Mouse (Mus musculus) stomach, embryonic 15.5 days (tissue): ENCODE measurements around the gene Tap2. TPM values are rescaled to one million over a fixed set of nuclear protein-coding genes. Genes with fewer than 3 reads are reported as not detected.
A peak's percentile ranks its signal among the peaks of the same experiment; 100 is the strongest.

Experiments
- ATAC-seq: fragments of 200-750 bp; cut with Nextera tagmentation; 2 replicates; pipeline ENCODE4 v1.8.0; 2017; ENCODE audit warnings: low read depth, moderate number of reproducible peaks, moderate TSS enrichment; ENCODE audit not compliant: insufficient read depth, low FRiP score
- H3K27ac ChIP-seq: fragments of 300-500 bp; sonication (generic); 2 replicates; pipeline ENCODE4 v1.5.1; 2015; ENCODE audit warnings: mild to moderate bottlenecking, inconsistent platforms
- H3K27me3 ChIP-seq: fragments of 300-500 bp; sonication (generic); replicated peaks from 2 replicates; pipeline ENCODE4 v1.6.1; 2015; ENCODE audit warnings: inconsistent platforms
- H3K36me3 ChIP-seq: fragments of 300-500 bp; sonication (generic); 2 replicates; pipeline ENCODE4 v1.6.1; 2015; ENCODE audit warnings: inconsistent platforms
- H3K4me1 ChIP-seq: fragments of 300-500 bp; sonication (generic); 2 replicates; pipeline ENCODE4 v1.6.1; 2015; ENCODE audit warnings: inconsistent platforms
- H3K4me2 ChIP-seq: fragments of 300-500 bp; sonication (generic); 2 replicates; pipeline ENCODE4 v1.6.1; 2015; ENCODE audit warnings: mild to moderate bottlenecking, inconsistent platforms
- H3K4me3 ChIP-seq: fragments of 300-500 bp; sonication (generic); replicated peaks from 2 replicates; pipeline ENCODE4 v1.5.1; 2015; ENCODE audit warnings: inconsistent platforms
- H3K9ac ChIP-seq: fragments of 300-500 bp; sonication (generic); 2 replicates; pipeline ENCODE4 v1.6.1; 2015; ENCODE audit warnings: inconsistent platforms
- H3K9me3 ChIP-seq: fragments of 300-500 bp; sonication (generic); 2 replicates; pipeline ENCODE4 v1.6.1; 2016; ENCODE audit warnings: inconsistent platforms
- WGBS: fragments of 180-500 bp; shearing (Covaris S2); methylation state at CpG from one replicate; pipeline ENCODE4 v1.1.7; 2015; 5-methylcytosine and 5-hydroxymethylcytosine counted together
- polyA plus RNA-seq: library from polyadenylated mRNA; unstranded; fragments of >200 nt; fragmentation: Nextera tagmentation; extraction: Ambion mirVana; gene quantifications from 2 replicates; pipeline ENCODE4 v1.2.1, GENCODE M21; 2015

Tap2 gene
- 5.5 and 7.0 TPM in 2 replicates for polyA plus RNA-seq

GRCm38 (mm10) chr17:34203444-34203843, at the start of gene Tap2:
TSS of gene Tap2 (plus strand) at chr17:34203527.
- Histone ChIP-seq H3K4me1 (peaks cover 10% of the 10 kb centered on the region; the same call in 1 of the 2 replicates), H3K4me2 (peak within 1 kb of the TSS; percentile 88), H3K36me3 (no peaks in the 10 kb centered on the region), H3K9ac (peak within 1 kb of the TSS; percentile 68), H3K4me3 (peak within 1 kb of the TSS; percentile 74), H3K27ac (no peak within 1 kb of the TSS), H3K9me3 (no peaks in the 10 kb centered on the region), H3K27me3 (peaks cover 9% of the 10 kb centered on the region; the same call in 1 of the 2 replicates)
- no peak for ATAC-seq
- WGBS = 81% methylated on average over 5 of the region's 5 CpGs

GRCm38 (mm10) chr17:34155534-34155933, 47.8 kb upstream of the Tap2 start:
- Histone ChIP-seq H3K9me3 (no peaks in the 10 kb centered on the region), H3K9ac (no peak overlapping the region), H3K27me3 (no peaks in the 10 kb centered on the region), H3K4me1 (no peaks in the 10 kb centered on the region), H3K27ac (no peak overlapping the region), H3K4me2 (no peak overlapping the region), H3K36me3 (no peaks in the 10 kb centered on the region), H3K4me3 (no peak overlapping the region)
- ATAC-seq = no peak
- 45% methylated on average over 5 of the region's 5 CpGs for WGBS

- H3K4me3 ChIP-seq = no peak overlapping the region
- no peak overlapping the region for H3K4me2 ChIP-seq
- H3K27me3 ChIP-seq = no peaks in the 10 kb centered on the region
- no peak overlapping the region for H3K27ac ChIP-seq
- H3K9me3 ChIP-seq = no peaks in the 10 kb centered on the region
- H3K9ac ChIP-seq = no peak overlapping the region
- 44% methylated on average over 9 of the region's 9 CpGs for WGBS
- H3K4me1 ChIP-seq = no peaks in the 10 kb centered on the region
- ATAC-seq = no peak
- H3K36me3 ChIP-seq = no peaks in the 10 kb centered on the region
These were observed 39.0 kb upstream of the Tap2 start for GRCm38 (mm10) chr17:34164202-34164895.

GRCm38 (mm10) chr17:34165033-34165730, 38.1 kb upstream of the Tap2 start:
- H3K9ac ChIP-seq = no peak overlapping the region
- H3K27me3 ChIP-seq = no peaks in the 10 kb centered on the region
- ATAC-seq = no peak
- no peaks in the 10 kb centered on the region for H3K4me1 ChIP-seq
- no peaks in the 10 kb centered on the region for H3K9me3 ChIP-seq
- no peak overlapping the region for H3K27ac ChIP-seq
- no peaks in the 10 kb centered on the region for H3K36me3 ChIP-seq
- H3K4me2 ChIP-seq = no peak overlapping the region
- no peak overlapping the region for H3K4me3 ChIP-seq
- 77% methylated on average over 6 of the region's 6 CpGs for WGBS

GRCm38 (mm10) chr17:34169279-34169678, 34.0 kb upstream of the Tap2 start:
- no peak for ATAC-seq
- H3K9ac ChIP-seq = no peak overlapping the region
- H3K4me3 ChIP-seq = no peak overlapping the region
- no peaks in the 10 kb centered on the region for H3K27me3 ChIP-seq
- H3K4me1 ChIP-seq = no peaks in the 10 kb centered on the region
- H3K27ac ChIP-seq = no peak overlapping the region
- no peaks in the 10 kb centered on the region for H3K36me3 ChIP-seq
- H3K4me2 ChIP-seq = no peak overlapping the region
- WGBS = 0% methylated on average over 2 of the region's 2 CpGs
- H3K9me3 ChIP-seq = no peaks in the 10 kb centered on the region

GRCm38 (mm10) chr17:34170487-34170876, 32.8 kb upstream of the Tap2 start:
- no peak for ATAC-seq
- no peak overlapping the region for H3K4me2 ChIP-seq
- no peaks in the 10 kb centered on the region for H3K27me3 ChIP-seq
- WGBS = 21% methylated on average over 4 of the region's 4 CpGs
- H3K4me3 ChIP-seq = no peak overlapping the region
- no peak overlapping the region for H3K27ac ChIP-seq
- H3K4me1 ChIP-seq = no peaks in the 10 kb centered on the region
- H3K9me3 ChIP-seq = no peaks in the 10 kb centered on the region
- H3K36me3 ChIP-seq = no peaks in the 10 kb centered on the region
- H3K9ac ChIP-seq = no peak overlapping the region

- H3K4me2 ChIP-seq = no peak overlapping the region
- 35% methylated on average over 13 of the region's 13 CpGs for WGBS
- no peak for ATAC-seq
These were observed 32.3 kb upstream of the Tap2 start for GRCm38 (mm10) chr17:34170877-34171498.

GRCm38 (mm10) chr17:34172528-34172927, 30.8 kb upstream of the Tap2 start:
- Histone ChIP-seq H3K36me3 (no peaks in the 10 kb centered on the region), H3K9me3 (no peaks in the 10 kb centered on the region), H3K27ac (no peak overlapping the region), H3K27me3 (no peaks in the 10 kb centered on the region), H3K9ac (no peak overlapping the region), H3K4me2 (no peak overlapping the region), H3K4me1 (no peaks in the 10 kb centered on the region), H3K4me3 (no peak overlapping the region)
- ATAC-seq = no peak
- WGBS = 92% methylated on average over 5 of the region's 5 CpGs

More at GRCm38 (mm10) chr17:34170877-34171498, 32.3 kb upstream of the Tap2 start:
- no peaks in the 10 kb centered on the region for H3K27me3 ChIP-seq
- H3K27ac ChIP-seq = no peak overlapping the region
- H3K9me3 ChIP-seq = no peaks in the 10 kb centered on the region
- no peaks in the 10 kb centered on the region for H3K4me1 ChIP-seq
- H3K4me3 ChIP-seq = no peak overlapping the region
- H3K9ac ChIP-seq = no peak overlapping the region
- H3K36me3 ChIP-seq = no peaks in the 10 kb centered on the region

- Histone ChIP-seq H3K9me3 (no peaks in the 10 kb centered on the region), H3K9ac (no peak overlapping the region), H3K4me3 (no peak overlapping the region), H3K27me3 (no peaks in the 10 kb centered on the region), H3K4me2 (no peak overlapping the region), H3K27ac (no peak overlapping the region), H3K36me3 (no peaks in the 10 kb centered on the region), H3K4me1 (no peaks in the 10 kb centered on the region)
- no peak for ATAC-seq
- WGBS = 32% methylated on average over 1 of the region's 1 CpGs
These were observed 29.3 kb upstream of the Tap2 start for GRCm38 (mm10) chr17:34174075-34174474.

- H3K9ac ChIP-seq = no peak overlapping the region
- H3K4me2 ChIP-seq = no peak overlapping the region
- H3K27ac ChIP-seq = no peak overlapping the region
- WGBS = 69% methylated on average over 4 of the region's 4 CpGs
- no peak for ATAC-seq
- H3K4me1 ChIP-seq = no peaks in the 10 kb centered on the region
- H3K9me3 ChIP-seq = no peaks in the 10 kb centered on the region
- H3K36me3 ChIP-seq = no peaks in the 10 kb centered on the region
- H3K27me3 ChIP-seq = no peaks in the 10 kb centered on the region
- H3K4me3 ChIP-seq = no peak overlapping the region
These were observed 26.1 kb upstream of the Tap2 start for GRCm38 (mm10) chr17:34177179-34177578.

- Histone ChIP-seq H3K4me2 (no peak overlapping the region), H3K4me3 (no peak overlapping the region), H3K9me3 (no peaks in the 10 kb centered on the region), H3K27me3 (no peaks in the 10 kb centered on the region), H3K36me3 (no peaks in the 10 kb centered on the region), H3K9ac (no peak overlapping the region), H3K27ac (no peak overlapping the region), H3K4me1 (no peaks in the 10 kb centered on the region)
- ATAC-seq = no peak
- 53% methylated on average over 6 of the region's 6 CpGs for WGBS
These were observed 24.3 kb upstream of the Tap2 start for GRCm38 (mm10) chr17:34179019-34179418.
